Mouse (Mus musculus): Measurements from ENCODE around the gene Hrh2. TPM values are rescaled to one million over a fixed set of nuclear protein-coding genes. Genes with fewer than 3 reads are reported as not detected.

Gene Hrh2
- polyA plus RNA-seq, 2 experiments from 2014 or later, result 11.0 to 12.6 TPM

GRCm38 (mm10) chr13:54269628-54270027 is 77.7 kb downstream of the Hrh2 start:
- no peak for ATAC-seq

DNA sequence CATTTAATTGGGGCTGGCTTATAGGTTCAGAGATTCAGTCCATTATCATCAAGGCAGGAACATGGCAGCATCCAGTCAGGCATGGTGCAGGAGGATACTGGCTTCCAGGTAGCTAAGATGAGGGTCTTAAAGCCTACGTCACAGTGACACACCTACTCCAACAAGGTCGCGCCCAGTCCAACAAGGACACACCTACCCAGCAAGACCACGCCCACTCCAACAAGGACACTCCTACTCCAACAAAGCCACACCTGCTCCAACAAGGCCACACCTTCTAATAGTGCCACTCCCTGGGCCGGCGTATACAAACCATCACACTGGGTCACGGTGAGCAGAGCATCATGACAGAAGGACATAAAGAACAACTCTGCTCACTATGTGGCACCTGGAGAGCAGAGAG is 80.1 kb downstream of the Hrh2 start:
- no peak for ATAC-seq

DNA sequence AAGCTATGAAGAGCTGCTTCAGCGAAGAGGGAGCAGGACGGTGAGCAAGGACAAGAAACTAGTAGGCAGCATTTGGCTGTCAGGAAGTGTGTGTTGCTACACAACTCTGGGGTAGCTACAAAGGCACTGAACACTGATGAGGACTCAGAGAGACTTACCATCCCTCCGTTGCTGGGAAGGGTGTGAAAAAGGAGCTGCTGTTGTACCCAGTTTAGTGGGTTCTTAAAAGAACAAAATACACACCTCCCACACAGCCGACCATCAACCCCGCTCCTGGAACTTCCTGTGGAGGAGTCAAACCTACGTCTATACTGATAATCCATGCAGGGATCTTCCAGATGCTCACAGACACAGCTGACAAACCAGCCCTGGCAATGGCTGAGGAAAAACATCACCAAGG is 85.5 kb downstream of the Hrh2 start:
- no peak for ATAC-seq

DNA sequence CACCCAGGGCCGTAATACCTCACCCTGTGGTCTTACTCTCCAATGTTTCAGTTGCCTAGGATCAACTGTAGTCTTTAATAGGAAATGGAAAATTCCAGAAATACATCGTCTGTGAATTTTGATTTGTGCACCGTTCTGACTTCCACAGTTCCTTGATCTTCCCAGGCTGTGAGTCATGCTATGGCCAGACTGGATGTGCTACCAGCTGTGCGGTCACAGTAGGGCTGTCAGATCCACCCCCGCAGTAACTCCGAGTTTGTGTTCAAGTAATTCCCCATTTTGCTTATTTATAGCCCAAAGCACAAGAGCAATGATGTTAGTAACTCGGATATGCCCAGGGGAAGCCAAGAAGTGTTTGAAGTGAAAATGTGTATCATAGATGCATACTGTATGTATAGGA is 88.4 kb downstream of the Hrh2 start:
- no peak for ATAC-seq

DNA sequence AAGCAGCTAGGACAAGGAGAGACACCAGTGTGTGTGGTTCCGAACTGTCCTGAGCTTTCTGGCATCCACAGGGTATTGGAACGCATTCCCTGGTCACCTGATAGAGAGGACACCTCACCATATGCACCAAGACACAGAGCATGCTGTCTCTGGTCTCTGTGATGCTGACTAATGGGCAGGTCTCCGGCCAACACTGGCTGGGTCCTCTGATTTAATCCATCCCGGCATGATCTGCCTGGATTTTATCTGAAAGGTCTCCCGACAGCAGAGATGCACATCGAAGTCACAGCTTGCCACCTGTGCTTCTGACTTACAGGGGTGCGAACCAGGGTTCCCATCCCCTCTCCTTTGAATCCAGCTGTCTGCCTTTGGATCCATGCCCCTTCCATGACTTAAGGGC is 89.2 kb downstream of the Hrh2 start:
- no peak for ATAC-seq

DNA sequence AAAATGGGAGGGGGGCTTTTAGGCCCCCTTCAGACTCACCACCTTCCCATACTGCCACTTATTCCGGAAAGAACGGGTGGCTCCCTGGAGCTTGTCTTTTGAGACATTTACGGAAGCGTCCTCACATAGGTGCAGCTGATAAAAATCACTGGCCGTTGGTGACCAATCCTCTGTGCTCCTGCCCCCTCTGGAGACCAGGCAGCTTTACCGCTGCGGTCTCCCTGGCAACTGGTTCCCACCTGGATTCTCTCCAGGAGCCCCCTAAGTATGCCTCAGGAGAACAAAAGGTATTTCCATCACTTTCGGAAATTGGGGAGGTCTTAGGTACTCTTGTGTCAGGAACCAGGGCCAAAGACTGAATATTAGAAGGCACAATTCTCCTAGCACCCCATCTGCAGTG is 89.7 kb downstream of the Hrh2 start:
- no peak for ATAC-seq

DNA sequence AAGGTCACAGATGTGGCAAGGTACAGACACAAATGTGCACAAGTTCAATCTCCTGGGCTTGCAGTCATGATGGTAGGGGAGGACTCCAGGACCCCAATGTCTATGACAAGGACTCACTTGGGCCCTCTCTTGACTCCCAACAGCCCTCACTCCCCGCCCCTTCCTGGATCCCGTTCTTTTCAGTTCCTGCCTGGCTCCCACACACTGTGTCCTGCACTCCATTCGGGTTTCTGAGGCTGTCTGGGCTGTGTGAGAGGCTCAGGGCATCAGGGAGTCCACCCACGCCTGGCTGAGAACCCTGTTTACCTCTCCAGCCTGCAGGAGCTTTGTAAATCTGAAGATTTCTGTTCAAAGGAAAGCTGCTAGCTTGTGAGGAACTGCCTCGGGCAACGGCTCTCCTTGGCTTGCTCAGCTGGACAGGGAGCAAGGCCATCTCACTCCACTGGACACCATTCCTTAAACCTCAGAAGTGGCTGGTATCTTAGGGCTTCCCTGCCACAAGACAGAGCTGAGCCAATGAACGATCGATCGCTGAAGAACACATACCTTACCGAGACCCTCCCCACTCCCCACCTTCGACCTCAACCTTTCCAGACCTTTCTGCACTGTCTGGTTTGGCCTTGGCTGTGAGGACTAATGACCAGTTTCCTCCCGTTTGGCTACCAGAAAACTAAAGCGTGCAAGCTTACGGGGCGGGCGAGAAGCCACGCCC is 90.4 kb downstream of the Hrh2 start:
- ATAC-seq, result no peak

- no peak for ATAC-seq
These were observed 90.9 kb downstream of the Hrh2 start for GRCm38 (mm10) chr13:54282861-54283206.

Other genes with a start within 250 kb of the Hrh2 start
- gene Drd1, start 136.4 kb upstream of the Hrh2 start, polyA plus RNA-seq (2017; shearing (Covaris generic)), result not detected
- gene Sfxn1, start 120.3 kb upstream of the Hrh2 start, polyA plus RNA-seq (2017; shearing (Covaris generic)), result 10 to 100 TPM; 45.5 to 48.1 TPM
- not detected for gene Cplx2, start 179.2 kb downstream of the Hrh2 start, polyA plus RNA-seq (2017; shearing (Covaris generic))